Mouse (Mus musculus): ENCODE results near the gene Adgrd1.
"Not testable (repeated sequence)": the region's sequence is repeated elsewhere in the genome, so short reads cannot be mapped to it uniquely, and the experiment has no call there.

Adgrd1 gene

GRCm38 (mm10) chr5:129092345-129093065 is 4.0 kb upstream of the Adgrd1 start:
- DNase-seq (ENCODE audit: low read depth in 2 of 2, low spot score in 2 of 2), result no peak

DNA sequence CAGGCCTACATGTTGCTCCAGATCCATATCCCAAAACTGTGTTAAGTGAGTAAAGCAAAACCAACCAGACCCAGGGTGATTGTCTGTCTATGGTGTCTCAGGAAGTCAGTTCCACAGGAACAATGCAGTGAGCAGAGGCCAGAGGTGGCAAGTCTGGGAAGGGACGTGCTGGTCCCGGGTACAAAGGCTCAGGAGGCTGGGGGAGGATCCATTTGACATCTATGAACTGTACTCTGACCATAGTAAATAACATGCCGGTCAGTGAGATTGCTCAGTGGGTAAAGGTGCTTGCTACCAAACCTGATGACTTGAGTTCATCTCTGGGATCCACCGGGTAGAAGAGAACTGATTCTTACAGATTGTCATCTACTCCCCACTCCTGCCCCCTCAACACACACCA is 3.4 kb upstream of the Adgrd1 start:
- no peak for DNase-seq (ENCODE audit: low read depth in 2 of 2, low spot score in 2 of 2)

GRCm38 (mm10) chr5:129094236-129094635 is 2.3 kb upstream of the Adgrd1 start:
- no peak for DNase-seq (ENCODE audit: low read depth in 2 of 2, low spot score in 2 of 2)

DNA sequence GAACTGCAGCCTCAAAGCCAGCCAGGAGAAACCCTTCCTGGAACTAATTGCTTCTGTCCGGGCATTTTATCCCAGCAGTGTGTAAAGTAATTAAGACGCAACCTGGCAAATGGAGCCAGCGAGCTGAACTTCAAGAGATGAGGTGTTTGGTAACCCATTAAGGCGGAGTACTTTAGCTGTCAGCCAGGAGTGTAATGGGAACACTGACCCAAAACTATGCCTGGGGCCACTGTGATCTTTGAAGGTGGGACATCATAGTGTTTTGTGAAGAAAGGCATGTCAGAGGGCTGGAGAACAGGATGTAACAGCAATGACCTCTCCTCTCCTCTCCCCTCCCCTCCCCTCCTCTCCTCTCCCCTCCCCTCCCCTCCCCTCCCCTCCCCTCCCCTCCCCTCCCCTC is 7.5 kb downstream of the Adgrd1 start:
- DNase-seq (ENCODE audit: low read depth in 2 of 2, low spot score in 2 of 2), result no peak

DNA sequence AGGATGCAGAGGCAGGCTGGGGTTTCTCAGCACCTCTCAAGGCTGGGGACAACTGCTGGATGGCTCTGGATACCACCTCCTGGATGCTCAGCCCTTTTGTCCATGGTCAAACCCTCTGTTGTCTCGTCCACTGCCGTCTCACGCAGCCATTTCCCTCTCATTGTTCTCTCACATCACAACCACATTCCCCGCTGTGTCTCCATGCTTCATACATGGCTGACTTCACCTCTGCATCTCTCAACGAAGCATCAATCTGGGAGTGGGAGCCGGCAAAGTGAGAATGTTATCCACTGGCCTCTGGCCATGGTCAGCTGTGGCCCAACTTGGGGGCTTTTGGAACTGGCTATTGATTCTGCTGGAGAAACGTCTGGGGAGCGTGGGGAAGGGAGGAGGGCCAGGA is 15.2 kb downstream of the Adgrd1 start:
- no peak for DNase-seq (ENCODE audit: low read depth in 2 of 2, low spot score in 2 of 2)

GRCm38 (mm10) chr5:129113741-129114476 is 17.4 kb downstream of the Adgrd1 start:
- DNase-seq (ENCODE audit: low read depth in 2 of 2, low spot score in 2 of 2), result no peak

DNA sequence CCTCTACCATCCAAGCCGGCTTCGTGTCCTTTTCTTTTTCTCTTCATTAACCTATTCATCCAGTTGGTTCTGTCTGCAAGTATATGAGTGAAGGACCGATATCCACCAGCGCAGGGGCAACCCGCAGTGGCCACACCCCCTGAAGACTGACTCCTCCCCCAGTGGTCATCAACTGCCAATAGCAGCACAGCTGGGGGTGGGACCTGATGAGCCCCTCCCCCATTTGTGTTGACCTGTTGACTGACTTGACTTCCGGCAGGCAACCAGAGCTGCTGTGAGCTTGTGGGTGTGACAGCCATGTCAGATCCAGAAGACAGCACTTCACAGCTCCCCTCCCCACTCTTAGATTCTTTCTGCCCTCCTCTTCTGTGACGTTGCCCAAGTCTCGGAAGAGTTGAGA is 19.7 kb downstream of the Adgrd1 start:
- no peak for DNase-seq (ENCODE audit: low read depth in 2 of 2, low spot score in 2 of 2)

DNA sequence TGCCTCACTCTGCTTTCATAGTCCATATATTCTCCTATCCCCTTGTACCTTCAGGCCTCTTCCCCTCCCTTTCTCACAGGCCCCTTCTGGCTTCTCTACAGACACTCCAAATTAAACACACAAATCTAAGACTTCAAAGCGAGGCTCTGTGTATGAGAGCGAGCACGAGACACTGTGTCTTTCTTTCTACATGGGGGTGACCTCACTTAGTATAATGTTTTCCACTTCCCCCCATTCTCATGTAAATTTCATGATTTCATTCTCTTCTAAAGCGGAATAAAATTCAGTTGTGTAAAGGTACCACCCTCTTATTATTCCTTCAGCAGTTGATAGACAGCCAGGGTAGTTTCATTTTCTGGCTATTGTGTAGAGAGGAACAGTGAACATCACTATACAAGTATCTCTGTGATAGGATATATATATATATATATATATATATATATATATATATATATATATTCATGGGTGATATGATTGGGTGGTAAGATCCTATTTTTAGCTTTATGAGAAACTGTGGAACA is 21.1 kb downstream of the Adgrd1 start:
- no peak for DNase-seq (ENCODE audit: low read depth in 2 of 2, low spot score in 2 of 2)

GRCm38 (mm10) chr5:129118523-129118922 is 22.0 kb downstream of the Adgrd1 start:
- no peak for DNase-seq (ENCODE audit: low read depth in 2 of 2, low spot score in 2 of 2)

DNA sequence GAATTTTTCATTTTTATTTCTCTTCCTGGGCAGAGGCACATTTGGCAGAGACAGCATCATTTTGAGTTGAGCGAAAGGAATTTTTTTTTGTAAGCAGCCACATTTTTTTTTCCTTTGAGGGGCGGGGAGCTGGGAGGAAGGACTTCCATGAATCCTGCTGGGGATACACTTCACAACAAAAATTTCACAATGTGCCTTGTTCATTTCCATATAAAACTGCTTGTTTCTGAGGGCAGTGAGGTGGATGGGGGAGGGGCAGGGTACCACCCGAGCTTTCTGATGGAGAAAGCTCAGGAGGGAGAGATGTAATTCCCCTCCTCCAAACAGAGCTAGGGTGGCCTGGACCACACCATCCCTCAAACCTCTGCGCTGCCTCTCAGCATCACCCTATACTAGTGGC is 22.6 kb downstream of the Adgrd1 start:
- no peak for DNase-seq (ENCODE audit: low read depth in 2 of 2, low spot score in 2 of 2)

GRCm38 (mm10) chr5:129121654-129122285 is 25.2 kb downstream of the Adgrd1 start:
- DNase-seq (ENCODE audit: low read depth in 2 of 2, low spot score in 2 of 2), result no peak

GRCm38 (mm10) chr5:129122491-129122890 is 25.9 kb downstream of the Adgrd1 start:
- no peak for DNase-seq (ENCODE audit: low read depth in 2 of 2, low spot score in 2 of 2)

DNA sequence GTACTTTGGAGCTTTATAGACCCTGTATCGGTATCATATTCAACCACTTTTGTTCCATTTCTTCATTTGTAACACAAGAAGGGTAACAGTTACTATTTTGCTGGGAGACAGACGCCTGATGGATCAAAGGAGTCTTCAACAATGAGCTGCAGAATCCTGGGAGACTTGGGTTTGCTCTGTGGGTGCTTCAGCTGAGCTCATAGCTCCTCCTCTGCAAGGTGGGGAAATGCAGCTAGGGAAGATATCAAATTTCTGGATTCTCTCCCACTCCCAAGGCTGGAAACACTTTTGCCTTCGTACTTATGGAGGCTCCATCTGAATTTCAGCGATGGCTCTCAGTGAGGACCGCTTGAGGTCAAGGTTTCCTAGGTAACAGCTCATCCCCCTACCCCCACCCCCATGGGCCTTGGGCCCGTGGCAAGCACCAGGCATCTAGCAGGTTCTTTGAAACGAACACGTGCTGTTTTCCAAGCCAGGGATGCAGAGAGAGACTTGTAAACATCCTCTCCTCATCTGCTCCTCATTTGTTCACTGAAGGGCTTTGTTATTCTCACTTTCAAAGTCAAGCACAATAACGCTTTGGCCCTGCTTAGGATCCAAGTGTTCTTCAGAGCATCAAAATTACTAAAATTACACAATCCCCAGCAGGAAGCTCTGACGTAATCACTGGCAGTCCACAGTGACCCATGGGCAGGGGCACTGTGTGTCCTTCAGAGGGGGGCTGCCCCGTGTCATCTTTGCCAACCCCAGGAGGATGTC is 27.7 kb downstream of the Adgrd1 start:
- no peak for DNase-seq (ENCODE audit: low read depth in 2 of 2, low spot score in 2 of 2)

GRCm38 (mm10) chr5:129128310-129128709 is 31.8 kb downstream of the Adgrd1 start:
- DNase-seq (ENCODE audit: low read depth in 2 of 2, low spot score in 2 of 2), result not testable (repeated sequence)

DNA sequence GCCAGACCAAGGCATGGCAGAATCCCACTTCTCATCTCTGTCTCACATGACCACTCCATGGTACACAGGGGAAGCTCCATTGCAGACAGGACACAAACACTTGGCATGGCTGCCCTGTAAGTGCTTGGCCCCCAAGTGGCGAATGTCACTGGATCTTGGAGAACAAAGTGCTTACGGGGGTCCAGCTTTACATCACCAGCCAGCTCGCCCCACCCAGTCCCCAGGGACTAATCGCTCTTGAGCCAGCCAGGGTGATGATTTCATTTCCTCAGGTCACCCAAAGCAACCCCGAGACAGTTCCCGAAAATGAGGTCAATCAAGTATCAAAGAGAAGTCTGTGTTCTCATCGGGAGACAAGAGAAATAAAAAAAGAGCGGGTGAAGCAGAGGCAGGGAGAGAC is 33.8 kb downstream of the Adgrd1 start:
- no peak for DNase-seq (ENCODE audit: low read depth in 2 of 2, low spot score in 2 of 2)

DNA sequence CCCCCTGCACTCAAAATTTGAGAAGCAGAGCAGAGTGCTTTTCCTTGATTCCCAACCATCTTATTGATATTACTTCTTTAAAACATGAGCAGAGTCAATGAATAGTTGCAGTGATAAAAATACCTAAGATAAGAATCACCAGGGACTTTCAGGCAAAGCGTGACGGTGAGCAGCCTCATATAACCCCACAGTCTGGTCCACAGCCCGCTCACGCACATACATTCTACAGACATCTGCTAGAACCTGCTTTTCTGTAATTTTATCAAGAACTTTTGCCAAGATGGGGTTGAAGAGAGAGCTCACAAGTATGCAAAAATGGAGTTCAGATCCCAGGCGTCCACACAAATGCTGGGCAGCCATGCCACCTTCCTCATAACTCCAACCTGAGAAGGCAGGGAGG is 40.9 kb downstream of the Adgrd1 start:
- DNase-seq (ENCODE audit: low read depth in 2 of 2, low spot score in 2 of 2), result no peak

GRCm38 (mm10) chr5:129138576-129138975 is 42.0 kb downstream of the Adgrd1 start:
- DNase-seq (ENCODE audit: low read depth in 2 of 2, low spot score in 2 of 2), result no peak

DNA sequence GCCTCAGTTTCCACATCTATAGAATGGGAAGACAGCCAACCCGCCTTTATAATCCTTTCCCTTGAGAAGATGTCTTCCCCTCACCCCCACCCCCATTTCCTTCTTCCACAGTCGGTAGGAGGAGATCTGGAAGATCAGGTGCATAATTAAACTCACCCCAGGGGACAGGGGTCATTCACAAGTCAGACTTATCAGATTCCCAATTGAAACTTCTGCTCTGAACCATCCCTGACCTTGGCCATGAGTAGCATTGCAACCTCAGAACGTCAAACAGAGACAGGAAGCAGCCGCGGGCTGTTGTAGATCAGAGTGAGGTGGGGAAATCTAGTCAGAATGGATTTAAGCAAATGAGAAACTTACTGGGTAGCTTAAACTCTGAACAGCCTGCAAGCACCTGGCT is 46.3 kb downstream of the Adgrd1 start:
- DNase-seq (ENCODE audit: low read depth in 2 of 2, low spot score in 2 of 2), result no peak

- no peak for DNase-seq (ENCODE audit: low read depth in 2 of 2, low spot score in 2 of 2)
Observed at GRCm38 (mm10) chr5:129145307-129145935, 48.9 kb downstream of the Adgrd1 start.

GRCm38 (mm10) chr5:129146892-129147509 is 50.5 kb downstream of the Adgrd1 start:
- DNase-seq (ENCODE audit: low read depth in 2 of 2, low spot score in 2 of 2), result no peak

All from CD8-positive naive resting alpha-beta T cell, adult 2 months (primary cell).